Mouse (Mus musculus) Patski (cell line): ENCODE data around the gene Lcmt1. TPM values are rescaled to one million over a fixed set of nuclear protein-coding genes. Genes with fewer than 3 reads are reported as not detected.

Experiments
- ATAC-seq: fragments of 100-300 bp; one replicate; pipeline ENCODE4 v1.8.0; 2021
- CTCF ChIA-PET: fragments of 350-600 bp; sonication (Branson Sonifier 250); formaldehyde crosslinking; loops from one replicate; lab custom pipeline; 2022; ENCODE audit warnings: inconsistent platforms; lab: Charles Lee
- POLR2A ChIA-PET: fragments of 350-600 bp; sonication (Branson Sonifier 250); formaldehyde crosslinking; loops from one replicate; lab custom pipeline; 2022; ENCODE audit warnings: antibody characterized with exemption, inconsistent platforms; lab: Charles Lee
- DNase-seq: peaks from one replicate; pipeline ENCODE4 v3.0.0-alpha.2; 2011; ENCODE audit warnings: low read depth, low spot score
- H3K27me3 ChIP-seq: fragments of 371-371 bp; one replicate; pipeline ENCODE4 v1.5.1; 2021
- CTCF ChIP-seq: fragments of 100-300 bp; IDR thresholded peaks from one replicate; pipeline ENCODE4 v1.5.1; 2021
- in situ Hi-C: fragments of 300-500 bp; cut with MboI; formaldehyde crosslinking; loops from 3 replicates; pipeline ENCODE4 v1.11.1; 2018; ENCODE audit warnings: low pct_unique_long_range_greater_than_20kb, mixed read lengths
- polyA plus RNA-seq: library from polyadenylated mRNA; unstranded; gene quantifications from one replicate; pipeline ENCODE4 v1.2.3, GENCODE M21; 2021

The Lcmt1 gene
- polyA plus RNA-seq, 1 experiment from 2014 or later = 40.4 TPM

DNA sequence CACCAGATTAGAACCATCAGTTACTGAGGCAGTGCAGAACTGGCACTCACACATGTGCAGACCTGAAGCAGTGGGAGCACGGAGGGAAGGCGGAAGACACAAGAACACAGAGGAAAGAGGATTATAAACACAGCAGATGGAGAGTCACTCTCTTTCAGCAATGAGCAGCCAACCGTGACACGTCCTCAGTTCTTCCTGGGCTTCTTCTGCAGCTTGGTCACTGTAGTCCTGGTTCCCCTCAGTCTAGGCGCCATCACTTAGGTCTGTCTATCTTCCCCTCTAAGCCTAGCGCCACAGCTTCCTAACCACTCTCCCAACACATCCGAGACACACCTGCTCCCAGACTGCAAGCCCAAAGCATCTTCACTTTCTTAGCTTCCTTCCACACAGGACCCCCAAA, 10.5 kb upstream of the Lcmt1 start:
- ATAC-seq (no peak), DNase-seq (no peak)
- in situ Hi-C loops = no loop called here
- ChIA-PET POLR2A (no interaction called here), CTCF (no interaction called here)
- H3K27me3 ChIP-seq = no peaks in the 10 kb centered on the region
- TF ChIP-seq CTCF = no peak

DNA sequence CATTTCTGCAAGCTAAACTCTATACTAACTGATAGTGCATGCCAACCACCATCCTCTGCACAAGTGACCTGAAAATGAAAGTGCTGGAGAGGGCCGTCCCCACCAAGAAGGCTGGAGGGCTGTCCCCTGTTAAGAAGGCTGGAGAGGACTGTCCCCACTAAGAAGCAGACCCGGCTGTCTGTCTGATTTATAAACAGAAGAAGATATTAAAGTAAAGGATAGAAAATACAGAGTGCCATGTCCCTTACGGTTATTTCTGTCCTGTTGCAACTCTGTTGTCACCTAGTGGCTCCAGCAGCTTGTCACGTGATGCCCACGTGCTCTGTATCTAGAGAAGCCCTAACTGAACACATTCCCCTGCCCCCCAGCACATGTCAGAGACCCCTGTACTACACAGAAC, 9.4 kb upstream of the Lcmt1 start:
- TF ChIP-seq CTCF = no peak
- in situ Hi-C loops = no loop called here
- DNase-seq (no peak), ATAC-seq (no peak)
- POLR2A ChIA-PET = interaction anchor here (0.7 kb wide), 1 partner anchor 1562 kb away, joined by 3 read pairs; no protein-coding TSS in a partner anchor
- CTCF ChIA-PET = no interaction called here
- no peaks in the 10 kb centered on the region for H3K27me3 ChIP-seq

DNA sequence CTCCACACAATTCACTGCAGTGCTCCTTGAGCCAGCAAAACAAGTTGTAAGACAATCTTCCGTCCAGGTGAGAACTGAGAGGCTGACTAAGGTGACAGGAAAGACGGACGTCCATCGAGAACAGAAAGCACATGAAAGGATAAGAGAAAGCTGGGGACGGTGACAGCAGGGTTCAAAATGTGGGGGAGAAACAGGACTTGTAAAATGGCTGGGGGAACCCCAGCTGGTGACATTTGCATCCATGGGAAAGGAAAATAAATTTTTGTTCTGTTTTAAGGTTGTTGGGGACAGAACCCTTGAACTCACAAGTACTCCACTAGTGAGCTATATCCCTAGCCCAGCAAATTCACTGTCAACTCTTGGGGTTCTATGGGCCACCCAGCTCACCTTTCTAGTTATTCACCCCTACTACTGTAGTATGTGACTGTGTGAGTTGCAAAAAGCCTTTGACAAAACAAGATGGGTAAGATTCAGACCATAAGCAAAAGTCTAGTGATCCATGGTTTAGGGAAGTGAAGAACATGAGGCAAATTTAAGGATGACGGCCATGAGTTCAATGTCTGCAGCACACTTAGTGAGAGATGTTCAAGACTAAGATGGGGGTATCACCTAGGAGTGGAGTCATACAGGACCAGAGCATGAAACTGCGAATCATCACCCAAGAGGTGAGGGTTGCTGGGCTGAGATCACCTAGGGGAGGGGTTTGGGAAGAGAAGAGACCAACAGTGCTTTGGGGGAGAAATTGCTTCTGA, 8.2 kb upstream of the Lcmt1 start:
- ATAC-seq (no peak), DNase-seq (no peak)
- TF ChIP-seq CTCF = no peak
- ChIA-PET POLR2A (no interaction called here), CTCF (interaction anchor here (1.4 kb wide), 1 partner anchor 16 kb away, joined by 5 read pairs; no protein-coding TSS in a partner anchor)
- in situ Hi-C loops = no loop called here
- no peaks in the 10 kb centered on the region for H3K27me3 ChIP-seq

DNA sequence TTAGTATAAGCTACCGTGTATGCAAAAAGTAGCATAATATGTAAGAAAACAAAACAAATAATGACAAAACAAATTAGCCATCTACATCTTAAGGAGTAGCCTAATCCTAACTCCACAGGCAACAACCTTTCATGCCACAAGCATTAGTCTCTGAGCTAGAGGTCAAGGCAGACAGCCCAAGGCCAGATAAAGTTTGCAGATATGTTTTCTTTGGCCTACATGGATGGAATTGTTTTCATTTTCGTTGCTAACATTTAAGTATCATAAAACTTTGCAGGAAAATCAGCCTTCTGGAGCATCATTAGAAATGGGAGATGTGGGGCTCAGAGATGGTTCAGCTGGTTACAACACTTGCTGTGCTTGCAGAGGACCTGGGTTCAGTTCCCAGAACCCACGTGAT, 6.8 kb upstream of the Lcmt1 start:
- TF ChIP-seq CTCF = no peak
- ATAC-seq (no peak), DNase-seq (no peak)
- no peaks in the 10 kb centered on the region for H3K27me3 ChIP-seq
- in situ Hi-C loops = no loop called here
- CTCF ChIA-PET = no interaction called here
- POLR2A ChIA-PET = no interaction called here

DNA sequence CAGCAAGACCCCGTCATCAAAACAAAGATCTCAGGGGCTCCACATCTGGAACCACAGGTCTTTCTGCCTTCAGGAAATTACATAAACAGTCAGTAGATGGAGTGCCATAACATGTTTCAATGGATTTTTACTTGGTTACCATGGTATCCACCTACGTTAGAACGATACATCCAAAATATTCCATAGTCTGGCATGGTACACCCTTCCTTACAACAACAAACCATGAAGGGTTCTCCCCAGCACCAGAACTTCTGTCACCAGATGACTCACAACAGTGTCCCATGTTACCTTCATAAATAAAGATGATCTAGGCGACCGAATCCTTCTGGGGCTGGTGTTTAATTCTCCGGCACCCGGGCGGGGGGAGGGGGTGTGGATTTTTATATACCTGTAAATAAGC, 5.6 kb upstream of the Lcmt1 start:
- no peak for ATAC-seq

DNA sequence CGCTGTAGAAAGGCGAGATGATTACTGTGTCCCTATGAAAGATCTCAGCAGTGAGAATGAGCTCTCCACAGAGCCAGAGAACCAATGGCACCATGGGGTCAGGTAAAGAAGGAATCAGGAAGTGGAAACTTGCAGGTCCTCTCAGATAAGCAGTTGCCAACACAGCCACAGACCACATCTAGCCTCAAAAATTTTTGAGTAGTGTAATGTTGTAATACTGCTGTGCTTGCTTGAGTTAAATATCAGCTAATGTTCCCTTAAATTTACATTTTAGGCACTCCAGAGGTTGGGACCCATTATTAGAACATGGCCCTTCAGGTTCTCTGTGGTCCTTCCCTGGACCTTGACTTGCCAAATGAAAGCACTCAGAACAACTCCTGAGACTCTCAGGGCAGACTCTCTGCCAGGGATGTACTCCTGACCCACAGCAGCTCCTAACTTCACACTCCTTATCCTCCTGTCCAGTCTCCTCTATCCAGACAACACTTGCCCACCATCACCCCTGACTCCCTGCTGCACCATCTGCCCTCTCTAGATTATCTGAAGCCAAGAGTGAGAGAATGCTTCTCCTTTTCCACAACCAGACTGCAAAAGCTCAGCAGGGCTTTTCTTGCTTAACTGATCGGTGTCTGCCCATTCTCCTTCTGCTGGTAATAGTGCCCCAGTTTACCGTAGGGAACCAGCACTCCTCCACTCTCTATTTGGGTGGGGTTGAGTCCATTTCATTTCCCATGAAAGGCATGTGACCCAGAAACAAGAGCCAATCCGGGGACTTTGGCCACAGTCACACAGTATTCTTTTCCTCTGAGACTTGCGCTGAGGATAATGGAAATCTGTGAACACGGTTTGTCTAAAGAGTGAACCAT, 3.5 kb upstream of the Lcmt1 start:
- POLR2A ChIA-PET = no interaction called here
- in situ Hi-C loops = no loop called here
- CTCF ChIA-PET = interaction anchor here (0.9 to 1.3 kb wide), 2 partner anchors 12 to 15 kb away, joined by 3 read pairs; no protein-coding TSS in a partner anchor

More for the DNA sequence above, 5.6 kb upstream of the Lcmt1 start:
- in situ Hi-C loops = no loop called here
- POLR2A ChIA-PET = no interaction called here
- H3K27me3 ChIP-seq = no peaks in the 10 kb centered on the region
- CTCF ChIA-PET = no interaction called here
- TF ChIP-seq CTCF = no peak
- DNase-seq = no peak

DNA sequence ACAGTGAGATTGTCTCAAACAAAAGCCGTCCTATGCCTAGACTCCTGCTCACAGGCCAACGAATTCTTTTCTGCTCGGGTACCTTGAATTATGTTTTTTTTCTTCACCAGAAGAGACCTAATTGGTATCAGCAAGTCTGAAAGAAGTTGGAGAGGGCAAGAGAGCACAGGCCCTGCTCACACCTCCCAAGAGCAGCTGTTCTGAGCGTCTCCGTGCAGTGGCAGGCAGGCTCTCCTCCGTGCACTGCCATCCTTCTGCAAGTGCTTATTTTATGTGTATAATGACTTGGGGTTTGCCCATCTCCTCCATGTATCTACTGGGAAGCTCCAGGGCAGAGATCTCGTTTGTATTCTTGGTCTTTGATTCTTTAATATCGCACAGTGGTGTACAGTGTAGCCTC, 2.8 kb upstream of the Lcmt1 start:
- DNase-seq (no peak), ATAC-seq (no peak)
- in situ Hi-C loops = no loop called here
- ChIA-PET POLR2A (no interaction called here), CTCF (interaction anchor here (0.9 kb wide), 1 partner anchor 12 kb away, joined by 3 read pairs; no protein-coding TSS in a partner anchor)
- no peak for TF ChIP-seq CTCF
- no peaks in the 10 kb centered on the region for H3K27me3 ChIP-seq

More for the DNA sequence above, 3.5 kb upstream of the Lcmt1 start:
- ATAC-seq = no peak
- no peak for DNase-seq
- TF ChIP-seq CTCF = no peak
- H3K27me3 ChIP-seq = no peaks in the 10 kb centered on the region

DNA sequence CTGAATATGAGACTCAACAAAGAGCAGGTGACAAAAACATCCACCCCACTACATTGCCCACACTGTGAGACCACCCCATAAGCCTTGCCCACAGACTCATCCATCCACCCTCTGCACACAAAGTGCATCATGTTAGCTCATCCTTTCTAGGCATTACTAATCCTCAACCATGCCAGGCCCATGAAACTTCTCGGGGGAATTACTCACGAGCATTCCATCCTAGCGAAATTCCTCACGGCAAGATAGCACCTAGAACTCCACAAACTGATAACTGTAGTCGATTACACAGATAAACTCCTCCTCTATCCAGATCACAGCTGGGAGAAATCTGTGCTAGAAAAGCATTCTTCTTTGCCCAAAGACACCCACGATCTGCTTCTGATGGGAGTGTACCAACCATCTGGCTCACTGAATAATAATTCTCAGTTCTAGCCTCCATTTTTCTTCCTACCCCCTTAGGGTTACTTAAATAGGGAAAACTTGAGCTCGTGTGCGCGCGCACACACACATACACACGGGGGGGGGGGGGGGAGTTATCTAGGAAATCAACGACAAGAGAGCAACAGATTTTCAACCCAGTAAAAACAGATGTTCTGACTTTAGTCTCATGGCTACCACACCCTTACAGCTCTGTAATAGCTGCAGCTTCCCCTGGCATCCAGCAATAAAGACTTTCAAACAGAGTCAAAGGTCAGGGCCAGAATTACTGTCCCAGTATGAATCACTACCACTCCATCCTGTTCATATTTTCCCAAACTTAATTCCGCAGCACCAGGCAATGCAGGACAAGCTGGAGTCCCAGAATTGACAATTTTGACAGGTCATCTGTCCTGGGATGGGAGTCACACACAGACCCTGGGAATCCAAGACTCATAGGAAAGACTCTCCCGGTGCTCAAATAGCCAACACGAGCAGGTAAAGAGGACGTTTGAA, 2.1 kb upstream of the Lcmt1 start:
- ATAC-seq (no peak), DNase-seq (no peak)
- in situ Hi-C loops = no loop called here
- CTCF ChIA-PET = interaction anchor here (0.9 kb wide), 1 partner anchor 13 kb away, joined by 3 read pairs; no protein-coding TSS in a partner anchor
- no peaks in the 10 kb centered on the region for H3K27me3 ChIP-seq
- no peak for TF ChIP-seq CTCF
- POLR2A ChIA-PET = no interaction called here

DNA sequence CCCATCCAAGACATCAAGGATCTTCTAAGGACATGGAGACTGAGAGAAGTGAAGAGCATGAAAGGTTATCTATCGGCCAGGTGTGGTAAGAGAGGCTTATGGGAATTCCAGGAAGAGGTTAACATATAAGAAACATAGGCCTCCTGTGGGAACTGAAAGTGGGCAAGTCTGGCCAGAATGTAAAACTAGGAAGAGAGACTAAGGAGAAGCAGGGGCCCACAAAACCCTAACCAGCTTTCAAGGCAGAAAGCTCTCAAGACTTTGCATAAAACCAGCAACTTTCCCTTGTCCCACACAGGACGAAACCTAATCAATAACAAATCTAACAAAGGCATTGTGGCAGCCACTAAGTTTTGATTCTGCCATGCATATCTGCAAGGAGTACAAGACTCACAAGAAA, 1.4 kb upstream of the Lcmt1 start:
- ATAC-seq (no peak), DNase-seq (no peak)
- no peaks in the 10 kb centered on the region for H3K27me3 ChIP-seq
- in situ Hi-C loops = no loop called here
- POLR2A ChIA-PET = no interaction called here
- CTCF ChIA-PET = no interaction called here
- TF ChIP-seq CTCF = no peak
